Mouse (Mus musculus) heart, embryonic 11.5 days (tissue): ENCODE data around the gene Ugt1a6b. TPM values are rescaled to one million over a fixed set of nuclear protein-coding genes. Genes with fewer than 3 reads are reported as not detected.

ENCODE experiments used
- ATAC-seq: fragments of 200-750 bp; cut with Nextera tagmentation; replicated peaks from 2 replicates; pipeline ENCODE4 v1.8.0; 2017; ENCODE audit warnings: moderate library complexity; ENCODE audit not compliant: insufficient number of reproducible peaks, low FRiP score, low TSS enrichment
- H3K27ac ChIP-seq: fragments of 300-500 bp; sonication (generic); 2 replicates; pipeline ENCODE4 v1.5.1; 2014; ENCODE audit warnings: mild to moderate bottlenecking, low read depth, low read length
- H3K27me3 ChIP-seq: fragments of 300-500 bp; sonication (generic); 2 replicates; pipeline ENCODE4 v1.6.1; 2014; ENCODE audit warnings: mild to moderate bottlenecking, low read length, mixed read lengths; ENCODE audit not compliant: control insufficient read depth, insufficient read depth
- H3K36me3 ChIP-seq: fragments of 300-500 bp; sonication (generic); 2 replicates; pipeline ENCODE4 v1.6.1; 2014; ENCODE audit warnings: mild to moderate bottlenecking, low read length, moderate library complexity, mixed read lengths; ENCODE audit not compliant: control insufficient read depth, insufficient read depth
- H3K4me1 ChIP-seq: fragments of 300-500 bp; sonication (generic); 2 replicates; pipeline ENCODE4 v1.6.1; 2014; ENCODE audit warnings: low read length; ENCODE audit not compliant: control insufficient read depth, insufficient read depth
- H3K4me2 ChIP-seq: fragments of 300-500 bp; sonication (generic); 2 replicates; pipeline ENCODE4 v1.6.1; 2014; ENCODE audit warnings: mild to moderate bottlenecking, moderate library complexity
- H3K4me3 ChIP-seq: fragments of 300-500 bp; sonication (generic); 2 replicates; pipeline ENCODE4 v1.5.1; 2014; ENCODE audit warnings: low read depth, low read length
- H3K9ac ChIP-seq: fragments of 300-500 bp; sonication (generic); 2 replicates; pipeline ENCODE4 v1.6.1; 2014; ENCODE audit warnings: mild to moderate bottlenecking, low read depth, low read length, moderate library complexity
- H3K9me3 ChIP-seq: fragments of 300-500 bp; sonication (generic); replicated peaks from 2 replicates; pipeline ENCODE4 v1.6.1; 2016; ENCODE audit warnings: low read length; ENCODE audit not compliant: control insufficient read depth
- WGBS: fragments of 180-500 bp; shearing (Covaris S2); extraction: QIAGEN DNeasy Blood & Tissue Kit; methylation state at CpG from one replicate; pipeline ENCODE4 v1.1.7; 2014; ENCODE audit not compliant: insufficient replicate concordance; 5-methylcytosine and 5-hydroxymethylcytosine counted together
- polyA plus RNA-seq: library from polyadenylated mRNA; unstranded; fragments of >200 nt; fragmentation: Nextera tagmentation; extraction: Ambion mirVana; gene quantifications from 2 replicates; pipeline ENCODE4 v1.2.1, GENCODE M21; 2014

Ugt1a6b gene
- polyA plus RNA-seq, 1 experiment from 2014 or later: not detected

DNA sequence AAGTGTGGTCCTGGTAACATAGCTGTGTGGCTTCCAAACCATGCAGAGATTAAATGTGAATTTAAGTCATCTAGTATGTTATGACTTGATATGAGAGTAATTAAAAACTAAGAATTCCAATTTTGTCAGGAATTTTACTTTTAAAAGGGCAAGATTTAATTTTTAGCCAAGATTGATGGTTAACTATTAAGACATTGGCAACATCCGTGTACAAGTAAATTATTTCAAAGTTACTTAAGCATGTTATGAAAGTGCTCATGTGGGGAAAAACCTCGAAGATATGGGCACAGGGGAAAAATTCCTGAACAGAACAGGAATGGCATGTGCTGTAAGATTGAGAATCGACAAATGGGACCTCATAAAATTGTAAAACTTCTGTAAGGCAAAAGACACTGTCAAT, 94.4 kb downstream of the Ugt1a6b start:
- Histone ChIP-seq H3K4me2 (no peak overlapping the region), H3K9ac (no peak overlapping the region), H3K4me1 (no peaks in the 10 kb centered on the region), H3K27me3 (0 out of 2 replicates have a peak, but pooled peaks cover 2% of the 10 kb centered on the region), H3K36me3 (no peaks in the 10 kb centered on the region), H3K4me3 (no peak overlapping the region), H3K9me3 (no peaks in the 10 kb centered on the region), H3K27ac (no peak overlapping the region)
- no peak for ATAC-seq
- WGBS: 71% methylated on average over 3 of the region's 3 CpGs

DNA sequence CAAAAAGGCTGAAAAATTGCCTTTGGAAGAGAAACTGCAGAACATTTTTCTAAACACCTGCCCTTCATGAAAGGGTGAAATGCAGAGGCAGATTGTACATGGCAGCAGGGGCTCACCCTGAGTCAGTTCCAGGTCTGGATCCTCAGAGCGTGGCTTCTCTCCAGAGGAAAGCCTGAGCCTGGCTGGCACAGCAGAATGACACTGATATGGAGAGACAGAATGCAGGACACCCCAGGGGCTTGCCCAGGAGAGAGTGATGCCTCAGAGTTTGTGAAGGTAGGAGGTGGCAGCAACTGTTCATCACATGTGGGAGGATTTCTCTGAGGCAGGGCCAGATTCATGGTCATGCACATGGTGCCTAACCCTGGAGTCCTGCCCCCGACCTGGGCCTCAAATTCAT, 96.9 kb downstream of the Ugt1a6b start:
- no peaks in the 10 kb centered on the region for H3K27me3 ChIP-seq
- 57% methylated on average over 2 of the region's 2 CpGs for WGBS
- no peak for ATAC-seq

DNA sequence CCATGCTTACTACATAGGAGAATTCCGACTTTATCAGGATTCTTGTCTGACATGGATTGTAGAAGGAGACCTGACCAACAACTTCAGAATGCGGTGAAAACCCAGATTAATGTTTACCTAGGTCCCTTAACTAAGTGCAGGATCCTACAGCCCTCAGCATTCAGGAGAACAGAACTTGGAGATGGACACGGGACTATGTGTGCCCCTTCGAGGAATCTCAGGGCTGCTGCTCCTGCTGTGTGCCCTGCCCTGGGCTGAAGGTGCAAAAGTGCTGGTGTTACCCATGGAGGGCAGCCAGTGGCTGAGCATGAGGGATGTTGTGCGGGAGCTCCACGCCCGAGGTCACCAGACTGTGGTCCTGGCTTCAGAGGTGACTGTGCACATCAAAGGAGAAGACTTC, 97.4 kb downstream of the Ugt1a6b start, which contains the start of gene Ugt1a2:
Ugt1a2 (plus strand) TSS at position 146 of the 400 bp plus-strand sequence.
- no peaks in the 10 kb centered on the region for H3K27me3 ChIP-seq
- no peak within 1 kb of the TSS for H3K4me3 ChIP-seq
- no peak within 1 kb of the TSS for H3K9ac ChIP-seq
- H3K27ac ChIP-seq: no peak within 1 kb of the TSS
- 75% methylated on average over 7 of the region's 7 CpGs for WGBS
- no peaks in the 10 kb centered on the region for H3K4me1 ChIP-seq
- H3K9me3 ChIP-seq: no peaks in the 10 kb centered on the region
- H3K36me3 ChIP-seq: no peaks in the 10 kb centered on the region
- no peak within 1 kb of the TSS for H3K4me2 ChIP-seq
- no peak for ATAC-seq

More for the DNA sequence above, 96.9 kb downstream of the Ugt1a6b start:
- Histone ChIP-seq H3K9ac (no peak overlapping the region), H3K4me2 (no peak overlapping the region), H3K27ac (no peak overlapping the region), H3K9me3 (no peaks in the 10 kb centered on the region), H3K4me3 (no peak overlapping the region), H3K36me3 (no peaks in the 10 kb centered on the region), H3K4me1 (no peaks in the 10 kb centered on the region)

DNA sequence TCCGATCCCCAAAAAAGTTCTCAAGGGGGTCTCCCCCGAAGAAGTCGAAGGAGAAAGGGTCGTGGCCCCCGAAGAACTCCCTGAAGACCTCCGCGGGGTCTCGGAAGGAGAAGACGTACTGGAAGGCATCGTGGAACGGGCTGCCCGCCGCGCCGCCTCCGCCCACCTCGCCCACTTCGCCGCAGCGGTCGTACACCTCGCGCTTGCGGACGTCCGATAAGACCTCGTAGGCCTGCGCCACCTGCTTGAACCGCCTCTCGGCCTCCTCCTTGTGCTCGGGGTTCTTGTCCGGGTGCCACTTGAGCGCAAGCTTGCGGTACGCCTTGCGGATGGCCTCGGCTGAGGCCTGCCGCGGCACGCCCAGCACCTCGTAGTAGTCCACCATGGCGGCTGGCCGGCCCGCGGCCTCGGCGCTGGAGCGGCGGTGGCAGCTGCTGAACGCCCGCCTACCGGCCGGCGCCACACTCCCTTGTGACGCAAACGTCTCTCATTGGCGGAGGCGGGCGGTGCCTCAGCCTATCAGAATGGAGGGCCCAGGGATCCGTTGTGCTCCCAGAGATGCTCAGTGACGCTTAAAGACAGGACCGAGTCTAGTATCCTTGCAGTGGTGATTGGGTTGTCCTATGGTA, 102.4 kb downstream of the Ugt1a6b start, which contains the start of gene Dnajb3:
Dnajb3 (minus strand) TSS at position 489 of the 629 bp plus-strand sequence.
- Histone ChIP-seq H3K27ac (peak within 1 kb of the TSS; percentile 70), H3K36me3 (no peaks in the 10 kb centered on the region), H3K4me3 (peak within 1 kb of the TSS; percentile 56), H3K4me2 (peak within 1 kb of the TSS; percentile 76), H3K9me3 (no peaks in the 10 kb centered on the region), H3K27me3 (no peaks in the 10 kb centered on the region), H3K9ac (peak within 1 kb of the TSS; percentile 85), H3K4me1 (no peaks in the 10 kb centered on the region)
- peak; percentile 97 for ATAC-seq
- WGBS: 5% methylated on average over 62 of the region's 62 CpGs

DNA sequence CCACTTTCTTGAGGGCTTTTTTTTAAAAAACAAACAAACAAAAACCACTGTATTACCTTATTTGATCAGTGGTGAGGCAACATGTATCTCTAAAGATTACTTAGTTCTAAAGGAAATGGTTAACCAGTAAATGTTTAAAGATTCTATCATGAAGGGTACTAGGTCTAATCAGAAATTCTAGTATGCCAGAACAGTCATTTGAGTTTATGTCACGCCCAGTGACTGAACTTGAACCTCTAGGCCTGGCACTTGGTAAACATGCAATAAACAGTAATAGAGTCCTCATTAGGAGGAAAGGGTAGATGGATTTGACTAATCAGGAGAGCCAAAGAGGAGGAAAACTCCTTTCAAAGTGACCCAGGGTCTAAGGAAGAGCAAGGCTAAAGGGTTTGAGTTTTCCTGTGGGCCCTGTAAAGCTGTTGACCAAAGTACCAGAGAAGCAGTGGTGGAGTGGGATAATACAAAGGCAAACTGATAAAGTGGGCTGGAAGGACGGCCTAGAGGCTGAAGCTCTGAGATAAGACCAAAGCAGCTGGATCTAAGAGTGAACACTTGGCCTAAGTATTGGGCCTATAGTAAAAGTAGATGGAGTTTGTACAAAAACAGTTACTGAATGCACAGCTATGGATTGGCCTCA, 103.9 kb downstream of the Ugt1a6b start:
- H3K4me1 ChIP-seq: no peaks in the 10 kb centered on the region
- ATAC-seq: peak; percentile 74
- H3K4me2 ChIP-seq: no peak overlapping the region
- no peak overlapping the region for H3K9ac ChIP-seq
- H3K9me3 ChIP-seq: peaks cover 8% of the 10 kb centered on the region
- H3K27me3 ChIP-seq: no peaks in the 10 kb centered on the region
- peak overlapping the region; percentile 70 for H3K27ac ChIP-seq
- WGBS: 41% methylated on average over 2 of the region's 2 CpGs
- no peak overlapping the region for H3K4me3 ChIP-seq
- peaks cover 1% of the 10 kb centered on the region; the same call in 1 of the 2 replicates for H3K36me3 ChIP-seq

DNA sequence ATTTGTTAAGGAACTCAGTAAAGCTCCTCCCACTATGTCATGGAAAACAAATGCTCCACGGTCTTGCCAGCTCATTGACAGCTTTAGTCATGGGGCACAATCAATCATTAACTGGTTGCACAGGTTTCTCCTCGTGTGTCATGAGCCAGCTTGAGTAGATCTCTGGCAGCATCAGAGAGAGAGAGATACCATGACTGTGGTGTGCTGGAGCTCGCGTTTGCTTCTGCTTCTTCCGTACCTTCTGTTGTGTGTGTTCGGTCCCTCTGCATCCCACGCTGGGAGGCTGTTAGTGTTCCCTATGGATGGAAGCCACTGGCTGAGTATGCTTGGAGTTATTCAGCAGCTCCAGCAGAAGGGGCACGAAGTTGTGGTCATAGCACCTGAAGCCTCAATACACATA, 108.8 kb downstream of the Ugt1a6b start, which contains the start of gene Ugt1a1:
Ugt1a1 (plus strand) TSS at position 148 of the 400 bp plus-strand sequence.
- Histone ChIP-seq H3K27ac (no peak within 1 kb of the TSS), H3K4me3 (no peak within 1 kb of the TSS), H3K36me3 (peaks cover 2% of the 10 kb centered on the region; the same call in 1 of the 2 replicates), H3K4me1 (no peaks in the 10 kb centered on the region), H3K4me2 (no peak within 1 kb of the TSS), H3K27me3 (no peaks in the 10 kb centered on the region), H3K9ac (no peak within 1 kb of the TSS), H3K9me3 (peaks cover 52% of the 10 kb centered on the region)
- ATAC-seq: no peak
- WGBS: 62% methylated on average over 8 of the region's 8 CpGs

DNA sequence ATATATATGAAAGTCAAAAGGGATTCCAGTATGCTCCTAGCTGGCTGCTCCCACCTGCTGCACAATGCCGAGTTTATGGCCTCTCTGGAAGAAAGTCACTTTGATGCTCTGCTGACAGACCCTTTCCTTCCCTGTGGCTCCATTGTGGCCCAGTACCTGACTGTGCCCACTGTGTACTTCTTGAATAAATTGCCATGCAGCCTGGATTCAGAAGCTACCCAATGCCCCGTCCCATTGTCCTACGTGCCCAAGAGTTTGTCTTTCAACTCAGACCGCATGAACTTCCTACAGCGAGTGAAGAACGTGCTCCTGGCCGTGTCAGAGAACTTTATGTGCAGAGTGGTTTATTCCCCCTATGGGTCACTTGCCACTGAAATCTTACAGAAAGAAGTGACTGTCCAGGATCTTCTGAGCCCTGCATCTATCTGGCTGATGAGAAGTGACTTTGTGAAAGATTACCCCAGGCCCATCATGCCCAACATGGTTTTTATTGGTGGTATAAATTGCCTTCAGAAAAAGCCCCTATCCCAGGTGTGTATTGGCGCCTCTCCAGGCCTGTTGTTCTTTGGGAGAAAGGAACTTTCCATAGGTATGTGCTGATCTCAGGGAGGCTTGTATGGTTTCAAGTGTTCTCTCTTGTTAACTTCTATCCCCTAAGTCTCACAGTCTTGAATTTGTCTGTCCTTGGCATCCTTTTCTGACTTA, 109.4 kb downstream of the Ugt1a6b start:
- Histone ChIP-seq H3K4me1 (no peaks in the 10 kb centered on the region), H3K27ac (no peak overlapping the region), H3K9ac (no peak overlapping the region), H3K36me3 (peaks cover 2% of the 10 kb centered on the region; the same call in 1 of the 2 replicates), H3K4me2 (no peak overlapping the region), H3K4me3 (no peak overlapping the region), H3K27me3 (no peaks in the 10 kb centered on the region), H3K9me3 (peaks cover 58% of the 10 kb centered on the region)
- WGBS: 60% methylated on average over 8 of the region's 8 CpGs
- peak; percentile 11 for ATAC-seq

DNA sequence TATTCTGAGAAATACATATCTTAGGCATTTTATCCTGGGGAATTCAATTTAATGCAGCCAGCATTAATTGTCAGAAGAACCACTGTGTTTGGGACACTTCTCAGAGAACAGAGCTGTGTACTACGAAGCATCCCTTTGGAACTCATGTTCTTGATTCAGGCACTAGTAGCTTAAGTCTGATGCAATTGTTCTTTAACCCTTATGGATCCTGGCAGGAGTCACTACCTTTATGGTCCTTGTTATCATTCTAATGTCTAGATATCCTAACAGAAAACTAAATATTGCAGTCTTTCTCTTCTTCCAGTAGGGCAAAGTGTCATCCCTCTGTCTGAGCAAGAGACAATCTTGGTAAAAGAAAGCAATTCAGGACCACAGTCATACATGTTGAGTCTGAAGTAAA, 110.0 kb downstream of the Ugt1a6b start:
- Histone ChIP-seq H3K27me3 (no peaks in the 10 kb centered on the region), H3K9me3 (peaks cover 60% of the 10 kb centered on the region), H3K36me3 (peaks cover 2% of the 10 kb centered on the region; the same call in 1 of the 2 replicates), H3K4me1 (no peaks in the 10 kb centered on the region), H3K27ac (no peak overlapping the region), H3K9ac (no peak overlapping the region), H3K4me3 (no peak overlapping the region), H3K4me2 (no peak overlapping the region)
- no peak for ATAC-seq
- 66% methylated on average over 1 of the region's 1 CpGs for WGBS
